Mouse (Mus musculus) heart, postnatal 14 days (tissue): Measurements from ENCODE around the gene Eif2ak1. TPM values are rescaled to one million over a fixed set of nuclear protein-coding genes. Genes with fewer than 3 reads are reported as not detected.
"Not testable (repeated sequence)": the region's sequence is repeated elsewhere in the genome, so short reads cannot be mapped to it uniquely, and the experiment has no call there.

Source experiments
- DNase-seq, 2 experiments: peaks; one replicate each; pipeline ENCODE4 v3.0.0; 2021 to 2022
- intact Hi-C: fragments of 180-260 bp; cut with DNase I; formaldehyde crosslinking; loops from one replicate; pipeline ENCODE4 v1.15.1; 2025
- long read RNA-seq, 2 experiments: library from polyadenylated mRNA; stranded (forward); transcript quantifications; one replicate each; pipeline ENCODE4 v2.0.0; 2021
- total RNA-seq, 2 experiments: library from RNA; stranded (reverse); gene quantifications; 2 replicates each; pipeline ENCODE4 v1.2.3; 2021

The Eif2ak1 gene
- total RNA-seq: 10 to 100 TPM; 19.1 to 20.0 TPM
- long read RNA-seq, experiment 1, full-length matches to known transcripts: 40 of 53 reads
- long read RNA-seq, experiment 1, partial matches to known transcripts: 1 of 53 reads
- long read RNA-seq, experiment 1, other reads (novel, unspliced or antisense): 12 of 53 reads
- long read RNA-seq, experiment 2, full-length matches to known transcripts: 30 of 41 reads
- long read RNA-seq, experiment 2, partial matches to known transcripts: 0 of 41 reads
- long read RNA-seq, experiment 2, other reads (novel, unspliced or antisense): 11 of 41 reads

- DNase-seq: peak; percentile 92 to 94
- intact Hi-C loops: no loop called here
Observed at GRCm38 (mm10) chr5:143817116-143817930, at the start of gene Eif2ak1. TSS of gene Eif2ak1 (plus strand) at chr5:143817788.

DNA sequence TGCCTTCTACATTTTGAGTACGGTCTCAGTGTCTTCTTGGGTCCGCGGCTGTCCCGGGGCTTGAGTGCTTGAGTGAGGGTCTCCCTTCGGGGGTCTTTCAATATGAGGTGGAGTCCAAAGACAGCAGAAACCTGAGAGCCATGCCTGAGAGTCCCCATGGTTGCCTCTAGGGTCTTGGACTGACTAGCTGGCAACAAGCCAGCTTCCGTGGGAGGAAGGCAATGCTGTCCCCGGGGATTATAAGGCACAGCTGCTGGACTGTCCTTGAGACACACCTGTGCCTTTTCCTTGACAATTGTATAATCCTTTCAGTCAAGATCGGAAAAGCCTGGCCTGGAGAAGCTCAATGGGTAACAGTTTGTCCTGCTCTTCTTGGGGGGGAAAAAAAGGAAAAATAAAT, 35.6 kb upstream of the Eif2ak1 start:
- DNase-seq: no peak
- intact Hi-C loops: loop anchor here (1.0 kb wide), 1 partner anchor 12 kb away; no protein-coding TSS in a partner anchor

DNA sequence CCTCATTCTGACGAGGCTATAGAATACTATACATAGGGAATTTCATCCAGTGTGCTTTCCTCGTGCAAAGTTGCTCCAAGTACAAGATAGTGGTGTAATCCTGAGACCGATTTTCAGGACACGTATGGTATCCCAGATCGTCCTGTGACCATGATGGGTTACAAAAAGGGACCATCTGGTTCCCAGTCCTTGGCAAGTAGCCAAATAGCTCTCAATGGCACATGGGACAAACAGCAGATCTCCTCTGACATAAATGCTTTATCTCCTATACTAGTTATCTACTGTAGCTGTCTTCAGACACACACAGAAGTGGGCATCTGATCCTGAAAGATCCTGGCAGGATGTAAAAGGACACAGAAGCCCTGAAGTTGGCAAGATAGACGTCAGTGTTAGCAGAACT, 32.2 kb upstream of the Eif2ak1 start:
- intact Hi-C loops: no loop called here
- DNase-seq: no peak

DNA sequence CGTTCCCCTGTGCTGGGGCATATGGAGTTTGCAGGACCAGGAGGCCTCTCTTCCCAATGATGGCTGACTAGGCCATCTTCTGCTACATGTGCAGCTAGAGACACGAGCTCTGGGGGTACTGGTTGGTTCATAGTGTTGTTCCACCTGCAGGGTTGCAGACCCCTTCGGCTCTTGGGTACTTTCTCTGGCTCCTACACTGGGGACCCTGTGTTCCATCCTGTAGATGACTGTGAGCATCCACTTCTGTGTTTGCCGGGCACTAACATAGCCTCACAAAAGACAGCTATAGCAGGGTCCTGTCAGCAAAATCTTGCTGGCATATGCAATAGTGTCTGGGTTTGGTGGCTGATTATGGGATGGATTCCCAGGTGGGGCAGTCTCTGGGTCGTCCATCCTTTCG, 16.4 kb upstream of the Eif2ak1 start:
- intact Hi-C loops, DNase-seq: not testable (repeated sequence)

DNA sequence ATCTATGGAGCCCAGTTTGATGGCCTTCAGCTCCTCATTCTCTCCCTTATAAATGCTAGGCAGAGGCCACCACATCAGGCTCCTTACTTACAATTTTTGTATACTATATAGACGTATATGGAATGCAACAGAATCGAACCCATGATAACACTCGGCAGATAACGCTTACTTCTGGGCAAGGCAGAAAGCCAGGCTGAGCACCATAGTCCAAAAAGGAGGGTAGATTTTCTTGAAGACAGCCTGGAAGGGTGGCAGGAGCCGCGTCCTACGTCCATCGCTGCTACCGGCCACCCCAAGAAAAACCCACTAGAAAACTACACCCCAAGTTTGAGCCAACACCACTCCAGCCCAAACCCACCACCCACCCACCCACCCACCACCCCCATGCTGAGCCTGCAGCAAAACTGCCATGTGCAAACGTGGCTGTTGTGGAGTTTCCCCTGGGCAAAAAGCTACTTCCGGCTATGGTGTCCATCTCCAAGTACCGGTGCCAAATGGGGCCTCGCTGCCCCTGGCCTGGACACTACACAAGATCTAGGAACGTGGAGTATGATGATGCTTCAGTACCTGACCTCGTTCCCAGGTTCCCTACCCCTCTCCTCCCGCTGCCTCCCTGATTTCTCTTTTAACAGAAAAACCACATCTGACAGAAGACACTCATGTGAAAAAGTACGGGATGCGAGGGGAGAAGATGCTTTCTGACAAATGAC, 13.4 kb upstream of the Eif2ak1 start:
- intact Hi-C loops: no loop called here
- DNase-seq: no peak

- DNase-seq: no peak
- intact Hi-C loops: no loop called here
Observed at GRCm38 (mm10) chr5:143807268-143807667, 10.3 kb upstream of the Eif2ak1 start.

DNA sequence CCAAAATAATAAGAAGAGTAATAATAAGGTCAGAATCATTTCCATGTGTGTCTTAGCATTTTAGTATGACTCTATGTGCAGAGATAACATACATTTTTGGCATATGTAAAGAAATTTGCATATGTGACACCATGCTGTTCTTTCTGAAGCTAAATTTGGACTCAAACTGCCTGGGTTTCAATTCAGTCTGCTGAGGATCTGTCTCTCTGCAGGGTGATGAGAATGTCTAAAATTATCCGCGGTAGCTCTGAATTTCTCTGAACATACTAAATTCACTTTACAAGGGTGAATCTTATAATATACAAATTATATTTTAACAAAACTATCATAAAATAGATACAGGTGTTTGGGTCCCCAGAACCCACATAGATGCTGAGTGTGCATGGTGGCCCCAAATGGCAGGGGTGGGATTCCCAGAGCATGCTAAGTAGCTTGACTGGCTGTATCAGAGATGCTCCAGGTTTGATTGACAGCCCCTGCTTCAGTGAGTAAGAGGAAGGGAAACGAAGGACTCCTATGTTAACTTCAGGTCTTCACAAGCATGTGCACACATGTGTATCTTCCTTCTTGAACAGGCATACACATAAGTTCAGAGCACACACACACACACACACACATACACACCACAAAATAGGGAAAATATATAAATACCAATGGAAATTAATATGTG, 8.0 kb upstream of the Eif2ak1 start:
- intact Hi-C loops: no loop called here
- no peak for DNase-seq

- intact Hi-C loops: no loop called here
- DNase-seq: no peak
Observed at GRCm38 (mm10) chr5:143811653-143812052, 5.9 kb upstream of the Eif2ak1 start.

DNA sequence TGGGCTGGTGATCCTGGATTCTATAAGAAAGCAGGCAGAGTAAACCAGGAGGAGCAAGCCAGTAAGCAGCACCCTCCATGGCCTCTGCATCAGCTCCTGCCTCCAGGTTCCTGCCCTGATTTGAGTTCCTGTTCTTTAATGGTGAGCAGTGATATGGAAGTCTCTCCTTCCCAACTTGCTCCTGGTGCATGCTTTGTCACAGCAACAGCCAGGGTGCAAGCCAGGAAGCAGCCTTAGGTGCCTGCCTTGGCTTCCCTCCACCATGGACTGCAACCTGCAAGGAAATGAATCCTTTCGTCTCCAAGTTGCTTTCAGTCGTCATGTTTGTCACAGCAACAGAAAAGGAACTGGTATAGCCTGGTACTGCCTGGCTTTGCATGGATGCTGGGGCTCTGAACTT, 3.0 kb upstream of the Eif2ak1 start:
- intact Hi-C loops: no loop called here
- DNase-seq: no peak

DNA sequence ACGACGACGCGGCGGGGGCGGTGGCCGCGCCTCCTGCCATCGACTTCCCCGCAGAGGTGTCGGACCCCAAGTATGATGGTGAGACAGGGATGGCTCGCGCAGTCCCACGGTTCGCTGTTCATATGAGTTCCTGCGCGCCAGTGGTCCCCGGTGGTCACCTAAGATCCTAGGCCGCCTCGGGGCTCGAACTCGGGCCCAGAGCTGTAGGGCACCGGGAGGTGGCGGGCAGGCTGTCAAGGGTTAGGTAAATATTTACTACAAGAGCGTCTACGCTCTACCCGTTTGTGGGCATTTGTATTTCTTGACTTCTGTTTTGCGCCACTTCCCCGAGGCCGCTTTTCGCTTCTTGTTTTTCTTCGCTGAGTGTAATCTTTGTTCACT, 333 bp downstream of the Eif2ak1 start:
- DNase-seq: no peak
- intact Hi-C loops: no loop called here

DNA sequence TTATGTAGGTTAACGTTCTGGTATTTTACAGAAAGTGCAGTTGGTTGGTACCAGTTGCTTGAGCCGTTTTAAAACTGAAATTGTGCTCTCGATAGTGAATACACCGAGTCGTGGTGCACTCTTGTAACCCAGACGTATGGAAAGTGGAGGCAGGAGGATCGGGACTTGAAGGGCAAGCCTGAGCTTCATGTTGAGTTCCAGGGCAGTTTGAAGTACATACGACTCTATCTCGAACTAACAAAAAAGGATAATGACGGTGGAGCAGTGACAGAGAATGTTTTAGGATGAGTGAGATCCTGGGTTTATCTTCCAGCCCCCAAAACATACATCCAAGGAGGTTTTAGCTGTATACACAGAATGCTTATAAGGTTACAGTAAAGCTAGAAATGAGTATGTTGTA, 873 bp downstream of the Eif2ak1 start:
- DNase-seq: no peak
- intact Hi-C loops: no loop called here

GRCm38 (mm10) chr5:143818949-143819348, 1.4 kb downstream of the Eif2ak1 start:
- intact Hi-C loops: no loop called here
- no peak for DNase-seq

- no peak for DNase-seq
- intact Hi-C loops: no loop called here
Observed at GRCm38 (mm10) chr5:143819906-143820660, 2.5 kb downstream of the Eif2ak1 start.

- intact Hi-C loops: no loop called here
- no peak for DNase-seq
Observed at GRCm38 (mm10) chr5:143820820-143821219, 3.2 kb downstream of the Eif2ak1 start.

GRCm38 (mm10) chr5:143871547-143872169, 54.1 kb downstream of the Eif2ak1 start:
- no peak for DNase-seq
- intact Hi-C loops: no loop called here

GRCm38 (mm10) chr5:143874571-143874970, 57.0 kb downstream of the Eif2ak1 start:
- intact Hi-C loops: no loop called here
- no peak for DNase-seq

- intact Hi-C loops: no loop called here
- no peak for DNase-seq
Observed at GRCm38 (mm10) chr5:143885274-143885673, 67.7 kb downstream of the Eif2ak1 start.

- intact Hi-C loops: no loop called here
- DNase-seq: no peak
Observed at GRCm38 (mm10) chr5:143890741-143891140, 73.2 kb downstream of the Eif2ak1 start.

- DNase-seq: no peak
- intact Hi-C loops: no loop called here
Observed at GRCm38 (mm10) chr5:143892255-143892886, 74.8 kb downstream of the Eif2ak1 start.
